Mouse (Mus musculus): ENCODE measurements around the gene Vmn2r47. TPM values are rescaled to one million over a fixed set of nuclear protein-coding genes. Genes with fewer than 3 reads are reported as not detected.

Gene Vmn2r47
- not detected in 2 replicates for polyA plus RNA-seq (2012; rRNA removed; ENCODE audit: low replicate concordance)

GRCm38 (mm10) chr7:9841225-9841624 lies at the start of gene Vmn2r47:
Gene Vmn2r47, minus strand, starts transcription at chr7:9841325.

DNA sequence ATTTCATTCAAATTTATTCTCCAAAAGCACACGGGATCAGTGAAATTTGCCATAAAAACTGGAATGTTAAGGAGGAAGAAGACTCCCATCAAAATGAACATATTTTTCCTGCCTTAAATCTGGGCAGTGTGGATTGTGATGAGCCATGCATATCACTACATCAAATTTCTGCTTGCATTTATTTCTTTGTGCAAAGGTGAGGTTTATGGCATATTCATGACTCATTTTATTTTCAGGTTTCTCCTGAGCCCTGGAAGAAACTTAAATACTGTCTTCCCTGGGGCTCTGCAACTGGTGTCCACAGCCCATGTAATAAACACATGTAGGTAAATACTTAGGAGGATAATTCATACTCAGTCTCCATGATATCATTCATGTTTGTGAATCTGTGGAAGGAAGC lies 70.7 kb downstream of the Vmn2r47 start, which contains the start of gene Vmn2r46:
TSS of gene Vmn2r46 (minus strand) at position 101 of the 400 bp plus-strand sequence.

Other genes starting within 250 kb of the Vmn2r47 start
- not detected in 2 replicates for gene Vmn2r46, start 70.8 kb downstream of the Vmn2r47 start, polyA plus RNA-seq (2012; rRNA removed; ENCODE audit: low replicate concordance)
- gene Vmn2r48, start 112.3 kb upstream of the Vmn2r47 start, polyA plus RNA-seq (2012; rRNA removed; ENCODE audit: low replicate concordance), result not detected in 2 replicates
- not detected in 2 replicates for gene Vmn2r49, start 150.9 kb upstream of the Vmn2r47 start, polyA plus RNA-seq (2012; rRNA removed; ENCODE audit: low replicate concordance)
- gene Vmn2r50, start 212.0 kb upstream of the Vmn2r47 start, polyA plus RNA-seq (2012; rRNA removed; ENCODE audit: low replicate concordance), result not detected in 2 replicates